Mouse (Mus musculus): ENCODE data around the gene Klf13.

DNA sequence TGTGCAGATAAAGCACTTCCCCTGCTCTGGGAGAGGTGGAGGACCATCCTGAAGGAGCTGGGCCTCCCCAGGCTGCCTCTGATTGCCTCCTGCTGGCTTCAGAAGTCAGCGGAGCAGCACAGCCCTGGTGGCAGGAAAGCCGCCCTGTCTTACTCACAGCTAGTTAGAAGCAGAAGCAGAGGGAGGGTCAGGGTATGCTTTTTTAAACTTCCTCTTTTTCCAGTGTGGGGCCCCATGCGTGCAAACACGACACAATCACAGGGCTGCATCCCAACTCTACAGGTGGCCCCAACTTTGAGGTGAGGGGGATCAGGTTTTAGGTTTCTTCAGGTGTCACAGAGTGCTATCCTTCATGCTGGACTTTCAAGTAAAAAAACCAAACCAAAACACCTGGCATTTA is 27.8 kb downstream of the Klf13 start:
- TF ChIP-seq POLR2A (IDR thresholded peaks at IDR 0.05; ENCODE audit: insufficient read length, low read depth), result no peak
- TF ChIP-seq MYOG (IDR thresholded peaks at IDR 0.05; ENCODE audit: control insufficient read depth in 1 of 3, insufficient read depth in 1 of 3, insufficient read length in 2 of 3, low read depth in 2 of 3), result no peak
- TF ChIP-seq USF1 (IDR thresholded peaks at IDR 0.05; ENCODE audit: low read depth), result no peak
- TF ChIP-seq TCF12 (IDR thresholded peaks at IDR 0.05; ENCODE audit: insufficient read depth, poor library complexity, severe bottlenecking), result no peak
- no peak for TF ChIP-seq MAX (IDR thresholded peaks at IDR 0.05; ENCODE audit: low read depth)
- no peak for TF ChIP-seq POLR2AphosphoS2 (IDR thresholded peaks at IDR 0.05; ENCODE audit: insufficient read length, low read depth)
- no peak for TF ChIP-seq TCF3 (IDR thresholded peaks at IDR 0.05; ENCODE audit: insufficient read length, low read depth)
- TF ChIP-seq E2F4 (IDR thresholded peaks at IDR 0.05; ENCODE audit: insufficient read depth), result no peak

All from myocyte (in vitro differentiated cells).